In the genomic region with DNA sequence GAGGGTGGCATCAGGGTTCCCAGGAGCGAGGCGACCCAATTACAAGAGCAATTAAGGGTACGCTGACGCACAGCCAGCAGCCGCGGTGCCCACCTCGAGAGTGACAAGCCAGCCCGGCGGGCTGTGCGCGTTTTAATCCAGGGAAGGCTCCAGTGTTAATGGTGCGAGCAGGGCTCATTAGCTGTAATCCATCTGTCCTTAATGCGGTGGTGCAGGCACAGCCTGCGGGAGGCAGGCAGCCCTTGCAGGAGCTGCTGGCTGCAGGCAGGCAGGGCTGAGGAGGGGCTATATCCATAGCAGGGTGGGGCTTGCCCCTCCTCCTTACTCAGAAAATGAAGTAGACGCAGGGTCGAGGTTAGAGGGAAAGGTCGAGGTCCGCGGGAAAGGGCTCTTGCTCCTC, we compare ENCODE assay signal across 9 mouse cellular contexts.
DNase-seq lines count a peak whose midpoint lies in the region; ATAC-seq and TF ChIP-seq lines count a peak whose summit lies in the region.
"Had no signal": no experiment of that assay in that cellular context is flagged by ENCODE, and none has a peak within 500 bp of the region (broad histone marks: within the 10 kb centered on the region; RNA-seq: fewer than 3 reads in every experiment).

No protein-coding gene starts in this region.

- no peaks in the 10 kb centered on the region for H3K27me3 ChIP-seq in forebrain, postnatal 0 days (ENCODE audit: insufficient read depth, low read length)
- peaks cover 88% of the 10 kb centered on the region for H3K27me3 ChIP-seq in midbrain, embryonic 10.5 days (ENCODE audit: low read depth, poor library complexity, severe bottlenecking)
- H3K27me3 ChIP-seq: stomach, embryonic 15.5 days had no signal

- 6% methylated on average over 19 of the region's 19 CpGs for WGBS in forebrain, postnatal 0 days
- 3% methylated on average over 19 of the region's 19 CpGs for WGBS in midbrain, embryonic 10.5 days

- H3K4me2 ChIP-seq in forebrain, postnatal 0 days (ENCODE audit: low read depth), result 0 out of 2 replicates have a peak overlapping the region, but pooled peaks have one; percentile 13
- H3K4me2 ChIP-seq: stomach, embryonic 15.5 days had no signal

- H3K9ac ChIP-seq in forebrain, postnatal 0 days, result 0 out of 2 replicates have a peak overlapping the region, but pooled peaks have one; percentile 18
- H3K9ac ChIP-seq: stomach, embryonic 15.5 days had no signal

- peak; percentile 78 for ATAC-seq in forebrain, postnatal 0 days
- no peak for ATAC-seq in megakaryocyte-erythroid progenitor cell, adult 5-6 weeks (replicated peaks; ENCODE audit: low FRiP score, low TSS enrichment, poor library complexity, severe bottlenecking)

- H3K27ac ChIP-seq in forebrain, postnatal 0 days (ENCODE audit: low read depth, low read length), result peak overlapping the region; percentile 29; the same call in 1 of the 2 replicates
- H3K27ac ChIP-seq in midbrain, embryonic 10.5 days (replicated peaks), result peak overlapping the region; percentile 73
- H3K27ac ChIP-seq: stomach, embryonic 15.5 days had no signal

- peak; percentile 5; the same call in 1 of the 2 replicates for TF ChIP-seq CTCF in forebrain, postnatal 0 days (IDR thresholded peaks at IDR 0.05; ENCODE audit: low read depth)

- DNase-seq in adrenal gland, adult 2 months, result peak; percentile 58
- no peak for DNase-seq in adrenal gland, postnatal 4 days (ENCODE audit: low spot score in 2 of 2)
- DNase-seq in ES-CJ7 (ENCODE audit: low read depth, low spot score), result peak; percentile 47
- DNase-seq in forebrain, postnatal 0 days, result peak; percentile 73
- DNase-seq in midbrain, embryonic 10.5 days (ENCODE audit: low spot score), result peak; percentile 40
- no peak for DNase-seq in thymus, postnatal 36 days
- DNase-seq in lung, postnatal 10 days, result no peak

- H3K9me3 ChIP-seq in forebrain, postnatal 0 days (ENCODE audit: low read length), result no peaks in the 10 kb centered on the region
- H3K9me3 ChIP-seq in midbrain, embryonic 10.5 days (replicated peaks), result no peaks in the 10 kb centered on the region
- H3K9me3 ChIP-seq: stomach, embryonic 15.5 days had no signal

- H3K4me1 ChIP-seq in forebrain, postnatal 0 days (ENCODE audit: insufficient read depth), result peaks cover 27% of the 10 kb centered on the region
- H3K4me1 ChIP-seq in midbrain, embryonic 10.5 days, result peaks cover 82% of the 10 kb centered on the region

- no peak overlapping the region for H3K4me3 ChIP-seq in forebrain, postnatal 0 days (ENCODE audit: low read depth, low read length)
- peak overlapping the region; percentile 29 for H3K4me3 ChIP-seq in midbrain, embryonic 10.5 days
- H3K4me3 ChIP-seq: stomach, embryonic 15.5 days had no signal

- H3K36me3 ChIP-seq in forebrain, postnatal 0 days (ENCODE audit: insufficient read depth), result no peaks in the 10 kb centered on the region; the same call in 1 of the 2 replicates
- H3K36me3 ChIP-seq in midbrain, embryonic 10.5 days, result no peaks in the 10 kb centered on the region
- H3K36me3 ChIP-seq: stomach, embryonic 15.5 days had no signal

Comparison
In these comparisons a context has a peak if more than half of its experiments do, and no peak if none do; other contexts are left out.
1. DNase-seq: peak in adrenal gland, adult 2 months (single experiment), ES-CJ7 (single experiment), forebrain, postnatal 0 days (single experiment) and midbrain, embryonic 10.5 days (single experiment); none in adrenal gland, postnatal 4 days (0 of 2), thymus, postnatal 36 days (0 of 2) and lung, postnatal 10 days (single experiment).